Mouse (Mus musculus): ENCODE results near the gene Ing3.

GRCm38 (mm10) chr6:21949771-21950448 is 539 bp downstream of the Ing3 start:
- TF ChIP-seq CTCF (conservative IDR thresholded peaks at IDR 0.05; ENCODE audit: low read length) (no peak), POU5F1 (IDR thresholded peaks at IDR 0.05; ENCODE audit: borderline replicate concordance, low read length) (no peak), NANOG (IDR thresholded peaks at IDR 0.05; ENCODE audit: borderline replicate concordance, low read length) (no peak)
